Mouse (Mus musculus) mesoderm, embryonic 11.5 days (tissue): ENCODE measurements around the gene Gm17018.

Source experiments
- DNase-seq: peaks from one replicate; pipeline ENCODE4 v3.0.0-alpha.2; 2012; ENCODE audit warnings: low read depth, low spot score

Gm17018 gene

GRCm38 (mm10) chr19:45549128-45549915, 11.1 kb upstream of the Gm17018 start:
- no peak for DNase-seq

- no peak for DNase-seq
These were observed 10.5 kb upstream of the Gm17018 start for GRCm38 (mm10) chr19:45549948-45550347.

- DNase-seq, result no peak
These were observed 8.2 kb upstream of the Gm17018 start for GRCm38 (mm10) chr19:45552187-45552586.

- no peak for DNase-seq
These were observed 6.3 kb upstream of the Gm17018 start for GRCm38 (mm10) chr19:45554136-45554535.

- DNase-seq, result no peak
These were observed 5.7 kb downstream of the Gm17018 start for GRCm38 (mm10) chr19:45565925-45566715.

GRCm38 (mm10) chr19:45567367-45567766, 7.0 kb downstream of the Gm17018 start:
- DNase-seq, result no peak

GRCm38 (mm10) chr19:45573033-45573432, 12.6 kb downstream of the Gm17018 start:
- DNase-seq, result no peak

GRCm38 (mm10) chr19:45573861-45574267, 13.4 kb downstream of the Gm17018 start:
- DNase-seq, result peak; percentile 70

GRCm38 (mm10) chr19:45574339-45574898, 14.0 kb downstream of the Gm17018 start:
- no peak for DNase-seq

GRCm38 (mm10) chr19:45574941-45575631, 14.7 kb downstream of the Gm17018 start:
- no peak for DNase-seq

- peak; percentile 46 for DNase-seq
These were observed 15.2 kb downstream of the Gm17018 start for GRCm38 (mm10) chr19:45575632-45576001.

- DNase-seq, result no peak
These were observed 16.8 kb downstream of the Gm17018 start for GRCm38 (mm10) chr19:45577141-45577750.

- no peak for DNase-seq
These were observed 18.6 kb downstream of the Gm17018 start for GRCm38 (mm10) chr19:45578976-45579375.

- no peak for DNase-seq
These were observed 19.0 kb downstream of the Gm17018 start for GRCm38 (mm10) chr19:45579416-45579815.

- DNase-seq, result no peak
These were observed 19.8 kb downstream of the Gm17018 start for GRCm38 (mm10) chr19:45580235-45580634.

GRCm38 (mm10) chr19:45581257-45581656, 20.8 kb downstream of the Gm17018 start:
- DNase-seq, result peak; percentile 66

GRCm38 (mm10) chr19:45582161-45582560, 21.7 kb downstream of the Gm17018 start:
- DNase-seq, result peak; percentile 42

GRCm38 (mm10) chr19:45583136-45583535, 22.7 kb downstream of the Gm17018 start:
- no peak for DNase-seq

- no peak for DNase-seq
These were observed 24.6 kb downstream of the Gm17018 start for GRCm38 (mm10) chr19:45584856-45585620.

- DNase-seq, result no peak
These were observed 26.4 kb downstream of the Gm17018 start for GRCm38 (mm10) chr19:45586850-45587249.
